Mouse (Mus musculus): ENCODE results near the gene Lrrc23. TPM values are rescaled to one million over a fixed set of nuclear protein-coding genes. Genes with fewer than 3 reads are reported as not detected.
A peak's percentile ranks its signal among the peaks of the same experiment; 100 is the strongest.

Gene Lrrc23
- polyA plus RNA-seq, 1 experiment from 2014 or later, result 3.2 TPM

- Histone ChIP-seq H3K9me3 (ENCODE audit: control insufficient read depth, low read length) (no peaks in the 10 kb centered on the region), H3K36me3 (ENCODE audit: control insufficient read depth, insufficient read depth, low read length) (no peaks in the 10 kb centered on the region), H3K4me1 (ENCODE audit: control insufficient read depth, insufficient read depth, low read length) (no peaks in the 10 kb centered on the region), H3K9ac (replicated peaks; ENCODE audit: low read length) (no peak overlapping the region), H3K27ac (replicated peaks; ENCODE audit: low read depth, low read length) (no peak overlapping the region), H3K27me3 (ENCODE audit: control insufficient read depth, insufficient read depth, low read length) (no peaks in the 10 kb centered on the region), H3K4me2 (ENCODE audit: low read length) (no peak overlapping the region), H3K4me3 (replicated peaks; ENCODE audit: low read depth, low read length) (no peak overlapping the region)
- ATAC-seq (ENCODE audit: low FRiP score, low TSS enrichment), result no peak
- WGBS, result 77% methylated on average over 10 of the region's 10 CpGs
- DNase-seq, result no peak
These were observed 8.2 kb upstream of the Lrrc23 start for GRCm38 (mm10) chr6:124787722-124788121.

- Histone ChIP-seq H3K4me1 (ENCODE audit: control insufficient read depth, insufficient read depth, low read length) (no peaks in the 10 kb centered on the region), H3K9ac (replicated peaks; ENCODE audit: low read length) (no peak overlapping the region), H3K36me3 (ENCODE audit: control insufficient read depth, insufficient read depth, low read length) (no peaks in the 10 kb centered on the region), H3K27me3 (ENCODE audit: control insufficient read depth, insufficient read depth, low read length) (no peaks in the 10 kb centered on the region), H3K4me3 (replicated peaks; ENCODE audit: low read depth, low read length) (no peak overlapping the region), H3K27ac (replicated peaks; ENCODE audit: low read depth, low read length) (no peak overlapping the region), H3K4me2 (ENCODE audit: low read length) (no peak overlapping the region), H3K9me3 (ENCODE audit: control insufficient read depth, low read length) (no peaks in the 10 kb centered on the region)
- DNase-seq (no peak), ATAC-seq (ENCODE audit: low FRiP score, low TSS enrichment) (no peak)
- 50% methylated on average over 8 of the region's 8 CpGs for WGBS
These were observed 7.4 kb upstream of the Lrrc23 start for GRCm38 (mm10) chr6:124786756-124787420.

- Histone ChIP-seq H3K36me3 (ENCODE audit: control insufficient read depth, insufficient read depth, low read length) (no peaks in the 10 kb centered on the region), H3K27ac (replicated peaks; ENCODE audit: low read depth, low read length) (no peak overlapping the region), H3K4me3 (replicated peaks; ENCODE audit: low read depth, low read length) (no peak overlapping the region), H3K4me2 (ENCODE audit: low read length) (no peak overlapping the region), H3K4me1 (ENCODE audit: control insufficient read depth, insufficient read depth, low read length) (peaks cover 15% of the 10 kb centered on the region; the same call in 1 of the 2 replicates), H3K27me3 (ENCODE audit: control insufficient read depth, insufficient read depth, low read length) (no peaks in the 10 kb centered on the region), H3K9ac (replicated peaks; ENCODE audit: low read length) (no peak overlapping the region), H3K9me3 (ENCODE audit: control insufficient read depth, low read length) (no peaks in the 10 kb centered on the region)
- 28% methylated on average over 6 of the region's 6 CpGs for WGBS
- no peak for ATAC-seq (ENCODE audit: low FRiP score, low TSS enrichment)
- DNase-seq, result peak; percentile 22
These were observed 2.9 kb upstream of the Lrrc23 start for GRCm38 (mm10) chr6:124782436-124782835.

GRCm38 (mm10) chr6:124780917-124781316 is 1.4 kb upstream of the Lrrc23 start:
- Histone ChIP-seq H3K27ac (replicated peaks; ENCODE audit: low read depth, low read length) (no peak overlapping the region), H3K4me1 (ENCODE audit: control insufficient read depth, insufficient read depth, low read length) (peaks cover 15% of the 10 kb centered on the region; the same call in 1 of the 2 replicates), H3K4me3 (replicated peaks; ENCODE audit: low read depth, low read length) (no peak overlapping the region), H3K4me2 (ENCODE audit: low read length) (no peak overlapping the region), H3K27me3 (ENCODE audit: control insufficient read depth, insufficient read depth, low read length) (no peaks in the 10 kb centered on the region), H3K36me3 (ENCODE audit: control insufficient read depth, insufficient read depth, low read length) (no peaks in the 10 kb centered on the region), H3K9ac (replicated peaks; ENCODE audit: low read length) (no peak overlapping the region), H3K9me3 (ENCODE audit: control insufficient read depth, low read length) (no peaks in the 10 kb centered on the region)
- ATAC-seq (ENCODE audit: low FRiP score, low TSS enrichment) (no peak), DNase-seq (no peak)
- 86% methylated on average over 7 of the region's 7 CpGs for WGBS

- peaks cover 15% of the 10 kb centered on the region; the same call in 1 of the 2 replicates for H3K4me1 ChIP-seq (ENCODE audit: control insufficient read depth, insufficient read depth, low read length)
- H3K9me3 ChIP-seq (ENCODE audit: control insufficient read depth, low read length), result no peaks in the 10 kb centered on the region
- no peak for ATAC-seq (ENCODE audit: low FRiP score, low TSS enrichment)
- peak overlapping the region; percentile 10; the same call in 1 of the 2 replicates for H3K9ac ChIP-seq (replicated peaks; ENCODE audit: low read length)
- no peak overlapping the region for H3K27ac ChIP-seq (replicated peaks; ENCODE audit: low read depth, low read length)
- WGBS, result 2% methylated on average over 10 of the region's 10 CpGs
- H3K4me3 ChIP-seq (replicated peaks; ENCODE audit: low read depth, low read length), result peak overlapping the region; percentile 30
- H3K27me3 ChIP-seq (ENCODE audit: control insufficient read depth, insufficient read depth, low read length), result no peaks in the 10 kb centered on the region
- H3K36me3 ChIP-seq (ENCODE audit: control insufficient read depth, insufficient read depth, low read length), result no peaks in the 10 kb centered on the region
- peak overlapping the region; percentile 58 for H3K4me2 ChIP-seq (ENCODE audit: low read length)
- no peak for DNase-seq
These were observed 473 bp upstream of the Lrrc23 start for GRCm38 (mm10) chr6:124779984-124780416.

GRCm38 (mm10) chr6:124770511-124770910 is 9.0 kb downstream of the Lrrc23 start:
- DNase-seq (no peak), ATAC-seq (ENCODE audit: low FRiP score, low TSS enrichment) (no peak)
- Histone ChIP-seq H3K4me3 (replicated peaks; ENCODE audit: low read depth, low read length) (no peak overlapping the region), H3K4me2 (ENCODE audit: low read length) (no peak overlapping the region), H3K36me3 (ENCODE audit: control insufficient read depth, insufficient read depth, low read length) (no peaks in the 10 kb centered on the region), H3K9me3 (ENCODE audit: control insufficient read depth, low read length) (no peaks in the 10 kb centered on the region), H3K4me1 (ENCODE audit: control insufficient read depth, insufficient read depth, low read length) (peaks cover 19% of the 10 kb centered on the region), H3K9ac (replicated peaks; ENCODE audit: low read length) (no peak overlapping the region), H3K27me3 (ENCODE audit: control insufficient read depth, insufficient read depth, low read length) (no peaks in the 10 kb centered on the region), H3K27ac (replicated peaks; ENCODE audit: low read depth, low read length) (no peak overlapping the region)
- whole genome bisulfite sequencing, result 88% methylated on average over 15 of the region's 15 CpGs

- WGBS, result 68% methylated on average over 7 of the region's 7 CpGs
- Histone ChIP-seq H3K4me3 (replicated peaks; ENCODE audit: low read depth, low read length) (peak overlapping the region; percentile 47), H3K4me1 (ENCODE audit: control insufficient read depth, insufficient read depth, low read length) (peaks cover 19% of the 10 kb centered on the region), H3K27ac (replicated peaks; ENCODE audit: low read depth, low read length) (peak overlapping the region; percentile 63; the same call in 1 of the 2 replicates), H3K36me3 (ENCODE audit: control insufficient read depth, insufficient read depth, low read length) (no peaks in the 10 kb centered on the region), H3K4me2 (ENCODE audit: low read length) (peak overlapping the region; percentile 75), H3K27me3 (ENCODE audit: control insufficient read depth, insufficient read depth, low read length) (no peaks in the 10 kb centered on the region), H3K9ac (replicated peaks; ENCODE audit: low read length) (peak overlapping the region; percentile 77; the same call in 1 of the 2 replicates), H3K9me3 (ENCODE audit: control insufficient read depth, low read length) (no peaks in the 10 kb centered on the region)
- ATAC-seq (ENCODE audit: low FRiP score, low TSS enrichment), result no peak
- DNase-seq, result no peak
These were observed 9.5 kb downstream of the Lrrc23 start for GRCm38 (mm10) chr6:124770013-124770412.

GRCm38 (mm10) chr6:124769101-124769765 is 10.3 kb downstream of the Lrrc23 start, which contains the start of gene Eno2:
Gene Eno2 (minus strand): TSS chr6:124769673.
- H3K27me3 ChIP-seq (ENCODE audit: control insufficient read depth, insufficient read depth, low read length), result no peaks in the 10 kb centered on the region
- H3K4me3 ChIP-seq (replicated peaks; ENCODE audit: low read depth, low read length), result peak within 1 kb of the TSS; percentile 47
- peaks cover 19% of the 10 kb centered on the region for H3K4me1 ChIP-seq (ENCODE audit: control insufficient read depth, insufficient read depth, low read length)
- peak within 1 kb of the TSS; percentile 77 for H3K9ac ChIP-seq (replicated peaks; ENCODE audit: low read length)
- no peaks in the 10 kb centered on the region for H3K9me3 ChIP-seq (ENCODE audit: control insufficient read depth, low read length)
- under 1% methylated on average over 52 of the region's 54 CpGs for WGBS
- DNase-seq, result peak; percentile 84
- peak; percentile 82 for ATAC-seq (ENCODE audit: low FRiP score, low TSS enrichment)
- H3K4me2 ChIP-seq (ENCODE audit: low read length), result peak within 1 kb of the TSS; percentile 75
- H3K27ac ChIP-seq (replicated peaks; ENCODE audit: low read depth, low read length), result peak within 1 kb of the TSS; percentile 63
- H3K36me3 ChIP-seq (ENCODE audit: control insufficient read depth, insufficient read depth, low read length), result no peaks in the 10 kb centered on the region

Data from midbrain, embryonic 14.5 days (tissue).